Mouse (Mus musculus): ENCODE measurements around the gene Plcb3.
"Not testable (repeated sequence)": the region's sequence is repeated elsewhere in the genome, so short reads cannot be mapped to it uniquely, and the experiment has no call there.

The Plcb3 gene

GRCm38 (mm10) chr19:6975537-6976521 lies at the start of gene Plcb3:
Plcb3 (minus strand) TSS chr19:6976470.
- DNase-seq (ENCODE audit: low spot score) = no peak

GRCm38 (mm10) chr19:7020224-7020641 lies 44.0 kb upstream of the Plcb3 start:
- peak; percentile 71 for DNase-seq (ENCODE audit: low spot score)

- DNase-seq (ENCODE audit: low spot score) = peak; percentile 74
Observed at GRCm38 (mm10) chr19:7019191-7019590, 42.9 kb upstream of the Plcb3 start, which contains the start of gene Fermt3. Fermt3 (minus strand) TSS chr19:7019469.

GRCm38 (mm10) chr19:7018546-7018945 lies 42.3 kb upstream of the Plcb3 start:
- DNase-seq (ENCODE audit: low spot score) = no peak

- peak; percentile 83 for DNase-seq (ENCODE audit: low spot score)
Observed at GRCm38 (mm10) chr19:7017541-7018457, 41.5 kb upstream of the Plcb3 start.

GRCm38 (mm10) chr19:7014481-7015135 lies 38.3 kb upstream of the Plcb3 start:
- DNase-seq (ENCODE audit: low spot score) = no peak

- DNase-seq (ENCODE audit: low spot score) = no peak
Observed at GRCm38 (mm10) chr19:7013984-7014383, 37.7 kb upstream of the Plcb3 start.

- DNase-seq (ENCODE audit: low spot score) = no peak
Observed at GRCm38 (mm10) chr19:7012426-7012825, 36.2 kb upstream of the Plcb3 start.

- no peak for DNase-seq (ENCODE audit: low spot score)
Observed at GRCm38 (mm10) chr19:7006892-7007593, 30.8 kb upstream of the Plcb3 start.

- no peak for DNase-seq (ENCODE audit: low spot score)
Observed at GRCm38 (mm10) chr19:6999360-7000063, 23.2 kb upstream of the Plcb3 start.

GRCm38 (mm10) chr19:6997721-6998290 lies 21.5 kb upstream of the Plcb3 start:
- no peak for DNase-seq (ENCODE audit: low spot score)

GRCm38 (mm10) chr19:6996006-6996405 lies 19.7 kb upstream of the Plcb3 start, which contains the start of the genes Nudt22 and Trpt1:
Nudt22 (minus strand) TSS chr19:6996117.
Trpt1 (plus strand) TSS chr19:6996131.
- DNase-seq (ENCODE audit: low spot score) = peak; percentile 80

GRCm38 (mm10) chr19:6995255-6995991 lies 19.2 kb upstream of the Plcb3 start:
- no peak for DNase-seq (ENCODE audit: low spot score)

- no peak for DNase-seq (ENCODE audit: low spot score)
Observed at GRCm38 (mm10) chr19:6994489-6994888, 18.2 kb upstream of the Plcb3 start.

- DNase-seq (ENCODE audit: low spot score) = no peak
Observed at GRCm38 (mm10) chr19:6994002-6994401, 17.7 kb upstream of the Plcb3 start.

- no peak for DNase-seq (ENCODE audit: low spot score)
Observed at GRCm38 (mm10) chr19:6993011-6993770, 16.9 kb upstream of the Plcb3 start.

GRCm38 (mm10) chr19:6992011-6992858 lies 16.0 kb upstream of the Plcb3 start, which contains the start of gene Dnajc4:
Dnajc4 (minus strand) TSS chr19:6992572.
- DNase-seq (ENCODE audit: low spot score) = peak; percentile 98

- DNase-seq (ENCODE audit: low spot score) = not testable (repeated sequence)
Observed at GRCm38 (mm10) chr19:6991166-6991565, 14.9 kb upstream of the Plcb3 start.
